Mouse (Mus musculus): ENCODE results near the gene Ddn. TPM values are rescaled to one million over a fixed set of nuclear protein-coding genes. Genes with fewer than 3 reads are reported as not detected.
A peak's percentile ranks its signal among the peaks of the same experiment; 100 is the strongest.
"Not testable (repeated sequence)": the region's sequence is repeated elsewhere in the genome, so short reads cannot be mapped to it uniquely, and the experiment has no call there.

Ddn gene
- polyA plus RNA-seq, 1 experiment from 2014 or later: 0.66 TPM

- under 1% methylated on average over 60 of the region's 66 CpGs for WGBS
- Histone ChIP-seq H3K4me1 (replicated peaks) (peaks cover 47% of the 10 kb centered on the region), H3K4me2 (peak within 1 kb of the TSS; percentile 68), H3K9ac (peak within 1 kb of the TSS; percentile 85), H3K27me3 (no peaks in the 10 kb centered on the region), H3K36me3 (peaks cover 36% of the 10 kb centered on the region), H3K27ac (peak within 1 kb of the TSS; percentile 99), H3K4me3 (peak within 1 kb of the TSS; percentile 86), H3K9me3 (replicated peaks) (no peaks in the 10 kb centered on the region)
- ATAC-seq (replicated peaks; ENCODE audit: insufficient number of reproducible peaks, insufficient read depth, low FRiP score, low read depth): peak; percentile 94
Observed at GRCm38 (mm10) chr15:98830736-98831683, 21.7 kb upstream of the Ddn start, which contains the start of gene Prkag1. Gene Prkag1 (minus strand): TSS chr15:98831521.

GRCm38 (mm10) chr15:98827611-98828011 lies 18.3 kb upstream of the Ddn start:
- no peak for ATAC-seq (replicated peaks; ENCODE audit: insufficient number of reproducible peaks, insufficient read depth, low FRiP score, low read depth)
- Histone ChIP-seq H3K9me3 (replicated peaks) (no peaks in the 10 kb centered on the region), H3K4me2 (no peak overlapping the region), H3K27me3 (no peaks in the 10 kb centered on the region), H3K9ac (no peak overlapping the region), H3K27ac (no peak overlapping the region), H3K4me3 (no peak overlapping the region), H3K4me1 (replicated peaks) (peaks cover 37% of the 10 kb centered on the region), H3K36me3 (peaks cover 27% of the 10 kb centered on the region)
- 72% methylated on average over 7 of the region's 7 CpGs for WGBS

GRCm38 (mm10) chr15:98823434-98823833 lies 14.1 kb upstream of the Ddn start:
- Histone ChIP-seq H3K27ac (no peak overlapping the region), H3K27me3 (no peaks in the 10 kb centered on the region), H3K36me3 (peaks cover 30% of the 10 kb centered on the region), H3K9ac (no peak overlapping the region), H3K4me2 (no peak overlapping the region), H3K9me3 (replicated peaks) (no peaks in the 10 kb centered on the region), H3K4me3 (no peak overlapping the region), H3K4me1 (replicated peaks) (peaks cover 24% of the 10 kb centered on the region)
- WGBS: 76% methylated on average over 3 of the region's 3 CpGs
- ATAC-seq (replicated peaks; ENCODE audit: insufficient number of reproducible peaks, insufficient read depth, low FRiP score, low read depth): no peak

GRCm38 (mm10) chr15:98822147-98822546 lies 12.9 kb upstream of the Ddn start:
- Histone ChIP-seq H3K4me1 (replicated peaks) (peaks cover 13% of the 10 kb centered on the region), H3K4me2 (no peak overlapping the region), H3K27ac (no peak overlapping the region), H3K36me3 (peaks cover 31% of the 10 kb centered on the region), H3K27me3 (no peaks in the 10 kb centered on the region), H3K9ac (no peak overlapping the region), H3K9me3 (replicated peaks) (no peaks in the 10 kb centered on the region), H3K4me3 (no peak overlapping the region)
- ATAC-seq (replicated peaks; ENCODE audit: insufficient number of reproducible peaks, insufficient read depth, low FRiP score, low read depth): no peak
- 87% methylated on average over 5 of the region's 5 CpGs for WGBS

GRCm38 (mm10) chr15:98821403-98821802 lies 12.1 kb upstream of the Ddn start:
- Histone ChIP-seq H3K36me3 (peaks cover 38% of the 10 kb centered on the region), H3K4me3 (no peak overlapping the region), H3K27ac (peak overlapping the region; percentile 73), H3K4me2 (no peak overlapping the region), H3K27me3 (no peaks in the 10 kb centered on the region), H3K9ac (no peak overlapping the region), H3K4me1 (replicated peaks) (peaks cover 8% of the 10 kb centered on the region), H3K9me3 (replicated peaks) (no peaks in the 10 kb centered on the region)
- 43% methylated on average over 10 of the region's 10 CpGs for WGBS
- ATAC-seq (replicated peaks; ENCODE audit: insufficient number of reproducible peaks, insufficient read depth, low FRiP score, low read depth): no peak

- no peak overlapping the region for H3K4me2 ChIP-seq
- no peaks in the 10 kb centered on the region for H3K27me3 ChIP-seq
- ATAC-seq (replicated peaks; ENCODE audit: insufficient number of reproducible peaks, insufficient read depth, low FRiP score, low read depth): no peak
- peaks cover 40% of the 10 kb centered on the region for H3K36me3 ChIP-seq
- H3K4me3 ChIP-seq: no peak overlapping the region
- peaks cover 8% of the 10 kb centered on the region for H3K4me1 ChIP-seq (replicated peaks)
- H3K9ac ChIP-seq: no peak overlapping the region
- 72% methylated on average over 4 of the region's 4 CpGs for WGBS
- H3K27ac ChIP-seq: peak overlapping the region; percentile 73
- H3K9me3 ChIP-seq (replicated peaks): no peaks in the 10 kb centered on the region
Observed at GRCm38 (mm10) chr15:98820937-98821336, 11.6 kb upstream of the Ddn start.

DNA sequence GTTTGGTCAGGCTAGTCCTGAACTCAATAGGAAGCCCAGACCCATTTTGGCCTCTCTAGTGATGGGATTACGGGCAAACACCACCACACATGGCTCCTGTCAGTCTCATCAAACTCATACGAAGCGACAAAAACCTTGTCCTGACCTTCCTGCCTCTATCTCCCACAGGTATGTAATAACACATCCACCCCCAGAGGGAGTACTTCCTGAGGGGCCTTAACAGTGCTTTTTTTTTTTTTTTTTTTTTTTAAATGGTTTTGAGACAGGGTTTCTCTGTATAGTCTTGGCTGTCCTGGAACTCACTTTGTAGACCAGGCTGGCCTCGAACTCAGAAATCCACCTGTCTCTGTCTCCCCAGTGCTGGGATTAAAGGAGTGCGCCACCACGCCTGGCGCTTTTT lies 8.9 kb upstream of the Ddn start:
- H3K9ac ChIP-seq: no peak overlapping the region
- H3K27me3 ChIP-seq: no peaks in the 10 kb centered on the region
- ATAC-seq (replicated peaks; ENCODE audit: insufficient number of reproducible peaks, insufficient read depth, low FRiP score, low read depth): no peak
- H3K27ac ChIP-seq: no peak overlapping the region
- WGBS: 88% methylated on average over 7 of the region's 7 CpGs
- no peaks in the 10 kb centered on the region for H3K9me3 ChIP-seq (replicated peaks)
- no peak overlapping the region for H3K4me2 ChIP-seq
- no peak overlapping the region for H3K4me3 ChIP-seq
- H3K36me3 ChIP-seq: peaks cover 45% of the 10 kb centered on the region
- peaks cover 8% of the 10 kb centered on the region for H3K4me1 ChIP-seq (replicated peaks)

DNA sequence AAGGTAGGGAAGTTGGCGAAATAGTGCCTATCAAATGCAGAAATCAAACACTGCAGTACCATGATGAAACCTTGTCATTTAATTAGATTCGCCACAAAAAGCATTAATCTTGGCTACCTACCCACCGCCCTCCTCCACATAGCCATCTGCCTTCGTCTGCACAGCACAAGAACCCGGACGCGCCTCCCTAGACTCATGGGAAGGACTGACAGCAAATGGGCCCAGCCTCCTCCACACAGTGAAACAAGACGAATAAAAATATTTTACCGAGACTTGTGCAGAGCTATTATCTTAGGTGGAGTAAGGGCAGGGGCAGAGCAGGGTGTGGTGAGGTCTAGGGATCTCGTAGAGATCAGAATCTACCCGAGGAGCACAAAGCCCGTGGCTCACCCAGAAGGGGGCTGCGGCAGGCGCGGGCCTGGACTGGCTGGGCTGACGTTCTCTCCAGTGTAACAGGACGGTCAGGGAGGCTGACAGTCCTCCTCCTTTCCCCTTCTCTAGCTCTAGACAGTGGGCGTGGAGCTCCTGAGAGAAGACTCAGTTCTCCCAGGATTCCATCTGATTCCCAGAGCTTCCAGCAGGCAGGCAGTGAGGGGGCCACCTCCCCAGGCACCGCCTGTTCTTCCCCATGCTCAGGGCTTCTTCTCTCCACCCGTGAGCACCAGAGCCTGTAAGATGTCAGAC lies 3.6 kb upstream of the Ddn start:
- H3K27me3 ChIP-seq: peaks cover 20% of the 10 kb centered on the region
- H3K9me3 ChIP-seq (replicated peaks): no peaks in the 10 kb centered on the region
- no peak overlapping the region for H3K9ac ChIP-seq
- no peak for ATAC-seq (replicated peaks; ENCODE audit: insufficient number of reproducible peaks, insufficient read depth, low FRiP score, low read depth)
- H3K4me2 ChIP-seq: no peak overlapping the region
- no peak overlapping the region for H3K4me3 ChIP-seq
- no peak overlapping the region for H3K27ac ChIP-seq
- WGBS: 84% methylated on average over 20 of the region's 20 CpGs
- peaks cover 42% of the 10 kb centered on the region for H3K36me3 ChIP-seq
- H3K4me1 ChIP-seq (replicated peaks): peaks cover 20% of the 10 kb centered on the region

- WGBS: 70% methylated on average over 6 of the region's 6 CpGs
- H3K27me3 ChIP-seq: peaks cover 45% of the 10 kb centered on the region
Observed at GRCm38 (mm10) chr15:98810212-98810611, 922 bp upstream of the Ddn start.

GRCm38 (mm10) chr15:98808651-98809134 lies 597 bp downstream of the Ddn start:
- H3K4me1 ChIP-seq (replicated peaks): peaks cover 60% of the 10 kb centered on the region
- H3K4me3 ChIP-seq: peak overlapping the region; percentile 49
- 15% methylated on average over 6 of the region's 6 CpGs for WGBS

More at GRCm38 (mm10) chr15:98810212-98810611, 922 bp upstream of the Ddn start:
- not testable (repeated sequence) for H3K4me2 ChIP-seq; H3K9ac ChIP-seq; H3K9me3 ChIP-seq (replicated peaks); H3K4me3 ChIP-seq; ATAC-seq (replicated peaks; ENCODE audit: insufficient number of reproducible peaks, insufficient read depth, low FRiP score, low read depth); H3K27ac ChIP-seq
- peaks cover 27% of the 10 kb centered on the region for H3K36me3 ChIP-seq
- peaks cover 46% of the 10 kb centered on the region for H3K4me1 ChIP-seq (replicated peaks)

More at GRCm38 (mm10) chr15:98808651-98809134, 597 bp downstream of the Ddn start:
- Histone ChIP-seq H3K9me3 (replicated peaks) (no peaks in the 10 kb centered on the region), H3K27ac (no peak overlapping the region), H3K4me2 (peak overlapping the region; percentile 95), H3K9ac (no peak overlapping the region; the same call in 1 of the 2 replicates), H3K27me3 (peaks cover 59% of the 10 kb centered on the region), H3K36me3 (peaks cover 15% of the 10 kb centered on the region)
- no peak for ATAC-seq (replicated peaks; ENCODE audit: insufficient number of reproducible peaks, insufficient read depth, low FRiP score, low read depth)

Measured in heart, embryonic 15.5 days (tissue).